Mouse (Mus musculus): ENCODE measurements around the gene Atxn2l. TPM values are rescaled to one million over a fixed set of nuclear protein-coding genes. Genes with fewer than 3 reads are reported as not detected.
A peak's percentile ranks its signal among the peaks of the same experiment; 100 is the strongest.

Gene Atxn2l
- polyA plus RNA-seq, 1 experiment from 2014 or later = 23.8 TPM

DNA sequence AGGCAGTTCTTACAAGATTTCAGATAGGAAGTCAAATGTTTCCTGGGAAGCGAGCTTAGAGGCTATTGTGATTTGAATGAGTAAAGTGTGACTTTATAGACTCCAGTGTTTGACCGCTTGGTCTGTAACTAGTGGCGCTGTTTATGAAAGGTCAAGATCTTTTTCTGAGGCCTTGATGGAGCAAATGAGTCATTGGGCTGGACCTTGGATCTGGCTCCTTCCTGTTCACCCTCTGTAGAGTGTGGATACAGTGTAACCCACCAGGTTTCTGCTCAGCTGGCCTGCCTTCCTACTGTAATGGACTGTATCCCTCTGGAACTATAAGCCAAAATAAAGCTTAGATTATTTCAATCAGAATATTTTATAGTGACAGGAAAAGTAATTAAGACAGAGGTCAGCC is 8.1 kb upstream of the Atxn2l start:
- Histone ChIP-seq H3K4me3 (replicated peaks) (no peak overlapping the region), H3K4me2 (no peak overlapping the region), H3K4me1 (replicated peaks) (no peaks in the 10 kb centered on the region), H3K36me3 (no peaks in the 10 kb centered on the region), H3K27ac (no peak overlapping the region), H3K27me3 (0 out of 2 replicates have a peak, but pooled peaks cover 7% of the 10 kb centered on the region), H3K9me3 (replicated peaks) (no peaks in the 10 kb centered on the region), H3K9ac (no peak overlapping the region)
- 69% methylated on average over 3 of the region's 3 CpGs for WGBS (ENCODE audit: insufficient replicate concordance)
- no peak for ATAC-seq (ENCODE audit: low read depth)
- no peak for DNase-seq

GRCm38 (mm10) chr7:126507126-126507778 is 4.0 kb upstream of the Atxn2l start:
- 0 out of 2 replicates have a peak, but pooled peaks cover 7% of the 10 kb centered on the region for H3K27me3 ChIP-seq
- peaks cover 7% of the 10 kb centered on the region for H3K4me1 ChIP-seq (replicated peaks)
- 72% methylated on average over 8 of the region's 8 CpGs for WGBS (ENCODE audit: insufficient replicate concordance)
- DNase-seq = no peak
- no peak for ATAC-seq (ENCODE audit: low read depth)
- no peaks in the 10 kb centered on the region for H3K36me3 ChIP-seq
- H3K9me3 ChIP-seq (replicated peaks) = no peaks in the 10 kb centered on the region
- no peak overlapping the region for H3K9ac ChIP-seq
- H3K4me3 ChIP-seq (replicated peaks) = no peak overlapping the region
- H3K4me2 ChIP-seq = no peak overlapping the region
- no peak overlapping the region for H3K27ac ChIP-seq

DNA sequence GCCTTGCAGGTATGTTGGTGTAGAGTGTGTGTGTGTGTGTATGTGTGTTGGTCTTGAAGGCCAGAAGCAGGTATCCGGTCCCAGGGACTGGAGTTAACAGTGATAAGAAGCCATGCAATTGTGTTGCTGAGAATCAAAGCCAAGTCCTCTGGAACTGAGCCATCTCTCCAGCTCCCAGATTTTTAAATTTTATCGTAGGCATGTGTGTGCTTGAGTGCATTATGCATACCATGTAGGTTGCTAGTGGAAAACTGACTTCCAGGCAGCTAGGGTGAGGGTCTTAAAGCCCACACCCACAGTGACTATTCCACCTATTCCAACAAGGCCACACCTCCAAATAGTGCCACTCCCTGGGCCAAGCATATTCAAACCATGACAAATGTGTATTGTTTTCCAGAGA is 1.7 kb upstream of the Atxn2l start:
- H3K36me3 ChIP-seq = peaks cover 14% of the 10 kb centered on the region
- H3K4me2 ChIP-seq = no peak overlapping the region
- no peak overlapping the region for H3K9ac ChIP-seq
- H3K27me3 ChIP-seq = no peaks in the 10 kb centered on the region
- DNase-seq (no peak), ATAC-seq (ENCODE audit: low read depth) (no peak)
- no peak overlapping the region for H3K27ac ChIP-seq
- H3K9me3 ChIP-seq (replicated peaks) = no peaks in the 10 kb centered on the region
- peaks cover 22% of the 10 kb centered on the region for H3K4me1 ChIP-seq (replicated peaks)
- WGBS (ENCODE audit: insufficient replicate concordance) = 65% methylated on average over 2 of the region's 2 CpGs
- no peak overlapping the region for H3K4me3 ChIP-seq (replicated peaks)

DNA sequence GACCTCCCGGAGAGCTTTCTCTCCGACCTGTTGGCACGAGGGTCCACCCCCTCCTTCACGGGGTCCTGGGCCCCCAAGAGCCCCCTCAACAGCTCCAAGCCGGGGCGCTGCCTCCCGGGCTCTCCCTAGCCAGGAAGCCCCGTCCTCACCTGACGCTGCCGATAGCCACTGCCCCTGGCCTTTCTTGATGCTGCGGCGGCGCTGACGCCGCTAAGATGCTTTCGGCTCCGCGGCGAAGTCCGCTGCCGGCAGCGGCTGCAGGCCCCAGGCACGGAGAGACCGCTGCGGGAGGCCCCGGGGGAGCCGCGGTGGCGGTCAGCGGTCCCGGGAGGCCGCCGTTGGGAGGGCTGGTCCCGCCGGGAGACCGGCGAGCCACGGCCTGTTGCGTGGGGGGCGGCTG is 486 bp downstream of the Atxn2l start:
- Histone ChIP-seq H3K9me3 (replicated peaks) (no peaks in the 10 kb centered on the region), H3K4me3 (replicated peaks) (peak overlapping the region; percentile 99), H3K27me3 (no peaks in the 10 kb centered on the region), H3K27ac (peak overlapping the region; percentile 100), H3K9ac (peak overlapping the region; percentile 100), H3K4me1 (replicated peaks) (peaks cover 31% of the 10 kb centered on the region), H3K36me3 (peaks cover 36% of the 10 kb centered on the region), H3K4me2 (peak overlapping the region; percentile 82)
- no peak for ATAC-seq (ENCODE audit: low read depth)
- DNase-seq = no peak
- WGBS (ENCODE audit: insufficient replicate concordance) = under 1% methylated on average over 40 of the region's 40 CpGs

- under 1% methylated on average over 54 of the region's 57 CpGs for WGBS (ENCODE audit: insufficient replicate concordance)
These were observed 1.1 kb downstream of the Atxn2l start for GRCm38 (mm10) chr7:126502023-126502741.

GRCm38 (mm10) chr7:126501684-126502022 is 1.6 kb downstream of the Atxn2l start:
- Histone ChIP-seq H3K4me3 (replicated peaks) (peak overlapping the region; percentile 99), H3K4me2 (peak overlapping the region; percentile 82), H3K27ac (peak overlapping the region; percentile 100), H3K27me3 (no peaks in the 10 kb centered on the region), H3K9me3 (replicated peaks) (no peaks in the 10 kb centered on the region), H3K4me1 (replicated peaks) (peaks cover 31% of the 10 kb centered on the region), H3K36me3 (peaks cover 47% of the 10 kb centered on the region), H3K9ac (peak overlapping the region; percentile 100)
- no peak for ATAC-seq (ENCODE audit: low read depth)
- 1% methylated on average over 9 of the region's 9 CpGs for WGBS (ENCODE audit: insufficient replicate concordance)
- DNase-seq = no peak

More at GRCm38 (mm10) chr7:126502023-126502741, 1.1 kb downstream of the Atxn2l start:
- Histone ChIP-seq H3K36me3 (peaks cover 41% of the 10 kb centered on the region), H3K27ac (peak overlapping the region; percentile 100), H3K4me3 (replicated peaks) (peak overlapping the region; percentile 99), H3K27me3 (no peaks in the 10 kb centered on the region), H3K9ac (peak overlapping the region; percentile 100), H3K9me3 (replicated peaks) (no peaks in the 10 kb centered on the region), H3K4me2 (peak overlapping the region; percentile 82), H3K4me1 (replicated peaks) (peaks cover 31% of the 10 kb centered on the region)
- peak; percentile 92 for DNase-seq
- ATAC-seq (ENCODE audit: low read depth) = peak; percentile 81

DNA sequence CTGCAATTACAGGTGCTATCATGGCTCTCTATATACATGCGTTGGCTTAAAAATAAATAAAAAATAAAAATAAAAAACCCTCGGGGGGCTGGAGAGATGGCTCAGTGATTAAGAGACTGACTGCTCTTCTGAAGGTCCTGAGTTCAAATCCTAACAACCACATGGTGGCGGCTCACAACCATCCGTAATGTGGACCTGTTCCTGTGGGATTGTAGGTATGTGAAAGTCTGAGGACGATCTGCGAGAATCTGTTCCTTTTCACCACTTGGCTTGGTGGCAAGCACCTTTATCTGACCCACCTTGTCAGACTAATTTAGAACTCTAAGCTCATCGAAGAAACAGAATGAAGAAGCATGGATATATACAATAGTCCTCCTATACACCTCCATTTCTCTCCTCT is 3.8 kb downstream of the Atxn2l start:
- H3K36me3 ChIP-seq = peaks cover 69% of the 10 kb centered on the region
- no peak overlapping the region for H3K4me2 ChIP-seq
- no peak overlapping the region for H3K27ac ChIP-seq
- DNase-seq (no peak), ATAC-seq (ENCODE audit: low read depth) (no peak)
- no peaks in the 10 kb centered on the region for H3K27me3 ChIP-seq
- no peaks in the 10 kb centered on the region for H3K9me3 ChIP-seq (replicated peaks)
- H3K9ac ChIP-seq = no peak overlapping the region
- peaks cover 40% of the 10 kb centered on the region for H3K4me1 ChIP-seq (replicated peaks)
- no peak overlapping the region for H3K4me3 ChIP-seq (replicated peaks)
- 90% methylated on average over 7 of the region's 7 CpGs for WGBS (ENCODE audit: insufficient replicate concordance)

- peaks cover 84% of the 10 kb centered on the region for H3K36me3 ChIP-seq
- no peak overlapping the region for H3K4me2 ChIP-seq
- no peaks in the 10 kb centered on the region for H3K9me3 ChIP-seq (replicated peaks)
- no peak overlapping the region for H3K4me3 ChIP-seq (replicated peaks)
- no peak for ATAC-seq (ENCODE audit: low read depth)
- no peak for DNase-seq
- no peak overlapping the region for H3K27ac ChIP-seq
- peaks cover 46% of the 10 kb centered on the region for H3K4me1 ChIP-seq (replicated peaks)
- H3K9ac ChIP-seq = no peak overlapping the region
- H3K27me3 ChIP-seq = no peaks in the 10 kb centered on the region
- 92% methylated on average over 12 of the region's 12 CpGs for WGBS (ENCODE audit: insufficient replicate concordance)
These were observed 5.3 kb downstream of the Atxn2l start for GRCm38 (mm10) chr7:126497966-126498365.

DNA sequence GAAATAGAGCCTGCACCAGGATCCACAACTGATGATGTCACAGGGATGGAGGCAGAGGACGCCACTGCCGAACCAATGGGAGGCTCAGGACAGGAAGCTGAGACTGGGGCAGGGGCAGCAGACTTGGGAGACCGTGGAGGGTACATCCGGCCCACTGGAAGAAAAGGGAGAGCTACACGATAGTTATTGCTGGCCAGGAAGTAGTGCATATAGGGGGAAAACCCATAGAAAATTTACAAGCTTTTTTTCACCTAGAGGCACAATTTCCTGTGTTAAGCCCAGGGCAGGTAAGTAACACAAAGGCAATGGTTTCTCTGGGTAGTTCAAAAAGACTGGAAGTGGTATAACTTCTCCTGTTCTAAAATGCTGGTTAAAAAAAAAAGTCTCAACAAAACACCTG is 6.8 kb downstream of the Atxn2l start:
- H3K27ac ChIP-seq = no peak overlapping the region
- H3K9me3 ChIP-seq (replicated peaks) = no peaks in the 10 kb centered on the region
- H3K4me2 ChIP-seq = no peak overlapping the region
- ATAC-seq (ENCODE audit: low read depth) = no peak
- no peak overlapping the region for H3K9ac ChIP-seq
- WGBS (ENCODE audit: insufficient replicate concordance) = 87% methylated on average over 5 of the region's 5 CpGs
- H3K27me3 ChIP-seq = no peaks in the 10 kb centered on the region
- no peak for DNase-seq
- peaks cover 98% of the 10 kb centered on the region for H3K36me3 ChIP-seq
- H3K4me1 ChIP-seq (replicated peaks) = peaks cover 54% of the 10 kb centered on the region
- H3K4me3 ChIP-seq (replicated peaks) = no peak overlapping the region

DNA sequence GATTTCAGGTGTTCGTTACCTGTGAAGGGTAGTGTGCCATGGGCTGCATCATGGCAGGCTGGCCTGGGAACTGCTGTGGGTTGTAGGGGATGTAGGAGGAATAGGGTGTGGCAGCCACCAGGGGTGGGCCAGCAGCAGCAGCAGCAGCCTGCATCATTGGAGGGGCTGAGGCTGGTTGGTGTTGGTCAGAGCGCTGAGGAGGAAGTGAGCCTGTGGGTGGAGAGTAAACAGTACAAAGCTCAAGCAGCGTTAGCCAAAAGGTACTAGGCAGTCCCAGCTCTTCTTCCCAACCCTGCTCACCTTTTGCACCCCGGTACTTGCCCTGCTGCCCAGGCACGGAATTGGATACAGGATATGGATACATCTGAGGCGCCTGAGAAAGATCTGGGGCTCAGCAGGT is 9.1 kb downstream of the Atxn2l start:
- no peaks in the 10 kb centered on the region for H3K9me3 ChIP-seq (replicated peaks)
- H3K9ac ChIP-seq = no peak overlapping the region
- H3K4me2 ChIP-seq = no peak overlapping the region
- DNase-seq (no peak), ATAC-seq (ENCODE audit: low read depth) (peak; percentile 66)
- no peak overlapping the region for H3K4me3 ChIP-seq (replicated peaks)
- no peaks in the 10 kb centered on the region for H3K27me3 ChIP-seq
- H3K27ac ChIP-seq = peak overlapping the region; percentile 41
- 80% methylated on average over 6 of the region's 6 CpGs for WGBS (ENCODE audit: insufficient replicate concordance)
- H3K36me3 ChIP-seq = peaks cover 98% of the 10 kb centered on the region
- peaks cover 38% of the 10 kb centered on the region for H3K4me1 ChIP-seq (replicated peaks)

DNA sequence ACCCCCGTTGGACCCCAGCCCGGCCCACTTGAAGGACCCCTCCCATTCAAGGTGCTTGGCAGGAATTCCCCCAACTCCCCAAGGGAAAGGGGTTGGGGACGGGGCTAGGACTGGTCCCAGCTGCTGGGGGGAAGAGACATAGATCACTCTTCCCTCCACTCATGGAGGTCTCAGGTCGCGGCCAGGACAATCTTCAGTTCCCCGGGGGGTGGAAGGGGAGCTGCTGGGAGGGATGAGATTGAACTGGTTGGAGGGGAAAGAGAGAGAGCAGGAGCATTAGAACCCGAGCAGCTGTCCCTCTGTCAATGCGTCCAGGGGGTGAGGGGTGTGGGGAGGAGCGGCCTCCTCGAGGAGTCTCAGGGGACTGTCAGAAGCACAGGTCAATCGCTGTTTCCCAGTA is 11.3 kb downstream of the Atxn2l start:
- no peak overlapping the region for H3K9ac ChIP-seq
- peaks cover 47% of the 10 kb centered on the region for H3K4me1 ChIP-seq (replicated peaks)
- no peak overlapping the region for H3K4me2 ChIP-seq
- whole genome bisulfite sequencing (ENCODE audit: insufficient replicate concordance) = 71% methylated on average over 11 of the region's 11 CpGs
- no peaks in the 10 kb centered on the region for H3K27me3 ChIP-seq
- H3K36me3 ChIP-seq = peaks cover 83% of the 10 kb centered on the region
- no peak overlapping the region for H3K27ac ChIP-seq
- H3K9me3 ChIP-seq (replicated peaks) = no peaks in the 10 kb centered on the region
- H3K4me3 ChIP-seq (replicated peaks) = no peak overlapping the region
- ATAC-seq (ENCODE audit: low read depth) = no peak
- no peak for DNase-seq

GRCm38 (mm10) chr7:126491005-126491404 is 12.2 kb downstream of the Atxn2l start:
- no peak for DNase-seq
- Histone ChIP-seq H3K27ac (no peak overlapping the region), H3K4me1 (replicated peaks) (peaks cover 54% of the 10 kb centered on the region), H3K27me3 (no peaks in the 10 kb centered on the region), H3K36me3 (peaks cover 74% of the 10 kb centered on the region), H3K9ac (0 out of 2 replicates have a peak overlapping the region, but pooled peaks have one; percentile 1), H3K9me3 (replicated peaks) (no peaks in the 10 kb centered on the region), H3K4me2 (no peak overlapping the region), H3K4me3 (replicated peaks) (no peak overlapping the region)
- WGBS (ENCODE audit: insufficient replicate concordance) = 60% methylated on average over 1 of the region's 1 CpGs
- no peak for ATAC-seq (ENCODE audit: low read depth)
